Mouse (Mus musculus) stomach, postnatal 0 days (tissue): Measurements from ENCODE around the gene Spata31d1a. TPM values are rescaled to one million over a fixed set of nuclear protein-coding genes. Genes with fewer than 3 reads are reported as not detected.
"Not testable (repeated sequence)": the region's sequence is repeated elsewhere in the genome, so short reads cannot be mapped to it uniquely, and the experiment has no call there.

Source experiments
- ATAC-seq: fragments of 200-750 bp; cut with Nextera tagmentation; 2 replicates; pipeline ENCODE4 v1.8.0; 2017; ENCODE audit not compliant: low FRiP score, low TSS enrichment
- DNase-seq: peaks from one replicate; pipeline ENCODE4 v3.0.0-alpha.2; 2016; ENCODE audit warnings: low spot score
- H3K27ac ChIP-seq: fragments of 300-500 bp; sonication (generic); replicated peaks from 2 replicates; pipeline ENCODE4 v1.5.1; 2014; ENCODE audit warnings: mild to moderate bottlenecking, control low read depth
- H3K27me3 ChIP-seq: fragments of 300-500 bp; sonication (generic); 2 replicates; pipeline ENCODE4 v1.6.1; 2014; ENCODE audit warnings: low read length; ENCODE audit not compliant: control insufficient read depth, insufficient read depth
- H3K36me3 ChIP-seq: fragments of 300-500 bp; sonication (generic); 2 replicates; pipeline ENCODE4 v1.6.1; 2014; ENCODE audit warnings: low read length, mixed read lengths; ENCODE audit not compliant: control insufficient read depth, insufficient read depth
- H3K4me1 ChIP-seq: fragments of 300-500 bp; sonication (generic); replicated peaks from 2 replicates; pipeline ENCODE4 v1.6.1; 2014; ENCODE audit warnings: antibody characterized with exemption; ENCODE audit not compliant: control insufficient read depth, insufficient read depth
- H3K4me2 ChIP-seq: fragments of 300-500 bp; sonication (generic); replicated peaks from 2 replicates; pipeline ENCODE4 v1.6.1; 2014; ENCODE audit warnings: low read depth, mild to moderate bottlenecking, control low read depth, moderate library complexity
- H3K4me3 ChIP-seq: fragments of 300-500 bp; sonication (generic); 2 replicates; pipeline ENCODE4 v1.5.1; 2014; ENCODE audit warnings: low read depth, low read length, control low read depth
- H3K9ac ChIP-seq: fragments of 300-500 bp; sonication (generic); 2 replicates; pipeline ENCODE4 v1.6.1; 2014; ENCODE audit warnings: mild to moderate bottlenecking, low read length, control low read depth, mixed read lengths
- H3K9me3 ChIP-seq: fragments of 300-500 bp; sonication (generic); 2 replicates; pipeline ENCODE4 v1.6.1; 2016; ENCODE audit warnings: low read length; ENCODE audit not compliant: control insufficient read depth
- CTCF ChIP-seq: IDR thresholded peaks from 2 replicates; pipeline ENCODE4 v1.5.1; 2016; ENCODE audit warnings: antibody characterized with exemption, low read depth, mild to moderate bottlenecking, moderate library complexity
- EP300 ChIP-seq: optimal IDR thresholded peaks from 2 replicates; pipeline ENCODE3; 2016; ENCODE audit warnings: antibody characterized with exemption
- WGBS: fragments of 180-500 bp; shearing (Covaris S2); extraction: QIAGEN DNeasy Blood & Tissue Kit; methylation state at CpG from one replicate; pipeline ENCODE4 v1.1.7; 2014; 5-methylcytosine and 5-hydroxymethylcytosine counted together
- polyA plus RNA-seq: library from polyadenylated mRNA; unstranded; fragments of >200 nt; fragmentation: Nextera tagmentation; extraction: Ambion mirVana; gene quantifications from 2 replicates; pipeline ENCODE4 v1.2.1, GENCODE M21; 2015

The Spata31d1a gene
- polyA plus RNA-seq, 1 experiment from 2014 or later = not detected

DNA sequence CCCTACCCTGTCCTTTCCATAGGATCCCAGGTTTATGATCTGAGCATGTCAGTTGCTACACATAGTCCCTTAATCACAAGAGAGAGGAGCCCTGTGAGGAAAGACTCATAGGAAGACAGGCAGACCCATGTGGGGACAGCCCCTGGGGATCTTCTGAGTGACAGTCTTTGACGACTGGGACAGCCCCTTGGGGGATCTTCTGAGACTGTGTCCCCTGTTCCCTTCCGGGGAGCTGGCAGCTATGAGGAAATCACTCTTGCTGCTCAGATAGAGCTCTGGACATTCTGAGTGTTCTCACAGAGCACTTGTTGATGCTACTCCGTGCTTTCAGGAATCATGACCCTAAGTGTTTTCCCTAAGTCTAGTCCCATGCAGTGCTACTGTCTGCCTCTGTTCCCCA lies 3.6 kb upstream of the Spata31d1a start:
- TF ChIP-seq CTCF (no peak), EP300 (no peak)
- H3K27me3 ChIP-seq = no peaks in the 10 kb centered on the region
- H3K9me3 ChIP-seq = no peaks in the 10 kb centered on the region
- H3K4me2 ChIP-seq = no peak overlapping the region
- WGBS = 37% methylated on average over 3 of the region's 3 CpGs
- no peak overlapping the region for H3K27ac ChIP-seq
- DNase-seq (no peak), ATAC-seq (no peak)
- H3K4me1 ChIP-seq = no peaks in the 10 kb centered on the region
- no peak overlapping the region for H3K4me3 ChIP-seq
- H3K9ac ChIP-seq = no peak overlapping the region
- H3K36me3 ChIP-seq = no peaks in the 10 kb centered on the region

- not testable (repeated sequence) for H3K9ac ChIP-seq, DNase-seq, ATAC-seq, H3K4me1 ChIP-seq, H3K9me3 ChIP-seq, H3K4me3 ChIP-seq, H3K27me3 ChIP-seq, H3K36me3 ChIP-seq, H3K27ac ChIP-seq, H3K4me2 ChIP-seq
- WGBS = 55% methylated on average over 3 of the region's 3 CpGs
Measured at GRCm38 (mm10) chr13:59711984-59712383, 1.9 kb upstream of the Spata31d1a start, which contains the start of gene Spata31d1b. Gene Spata31d1b, plus strand, starts transcription at chr13:59712284.

GRCm38 (mm10) chr13:59704562-59704961 lies 5.6 kb downstream of the Spata31d1a start:
- H3K9ac ChIP-seq = no peak overlapping the region
- DNase-seq (no peak), ATAC-seq (no peak)
- no peaks in the 10 kb centered on the region for H3K4me1 ChIP-seq
- WGBS = 54% methylated on average over 12 of the region's 12 CpGs
- no peaks in the 10 kb centered on the region for H3K27me3 ChIP-seq
- H3K9me3 ChIP-seq = no peaks in the 10 kb centered on the region
- no peak overlapping the region for H3K27ac ChIP-seq
- H3K36me3 ChIP-seq = no peaks in the 10 kb centered on the region
- no peak overlapping the region for H3K4me3 ChIP-seq
- H3K4me2 ChIP-seq = no peak overlapping the region
- TF ChIP-seq CTCF = peak; percentile 46
- no peak for TF ChIP-seq EP300

GRCm38 (mm10) chr13:59703514-59703913 lies 6.6 kb downstream of the Spata31d1a start:
- no peak for TF ChIP-seq EP300
- no peak for TF ChIP-seq CTCF
- H3K27ac ChIP-seq = no peak overlapping the region
- no peaks in the 10 kb centered on the region for H3K9me3 ChIP-seq
- H3K4me1 ChIP-seq = no peaks in the 10 kb centered on the region
- H3K4me2 ChIP-seq = no peak overlapping the region
- H3K9ac ChIP-seq = no peak overlapping the region
- no peaks in the 10 kb centered on the region for H3K36me3 ChIP-seq
- no peak overlapping the region for H3K4me3 ChIP-seq
- ATAC-seq (no peak), DNase-seq (no peak)
- 86% methylated on average over 12 of the region's 12 CpGs for WGBS
- no peaks in the 10 kb centered on the region for H3K27me3 ChIP-seq

GRCm38 (mm10) chr13:59700137-59700536 lies 10.0 kb downstream of the Spata31d1a start:
- H3K36me3 ChIP-seq, H3K27me3 ChIP-seq, H3K4me1 ChIP-seq, DNase-seq, H3K9me3 ChIP-seq, H3K27ac ChIP-seq, H3K4me2 ChIP-seq, H3K4me3 ChIP-seq, H3K9ac ChIP-seq: not testable (repeated sequence)
- 38% methylated on average over 1 of the region's 1 CpGs for WGBS
- ATAC-seq = 0 out of 2 replicates have a peak, but pooled peaks have one; percentile 34

GRCm38 (mm10) chr13:59699131-59699530 lies 11.0 kb downstream of the Spata31d1a start:
- no peak for TF ChIP-seq EP300
- no peak for TF ChIP-seq CTCF
- no peaks in the 10 kb centered on the region for H3K4me1 ChIP-seq
- WGBS = 90% methylated on average over 8 of the region's 8 CpGs
- H3K4me2 ChIP-seq = no peak overlapping the region
- H3K9me3 ChIP-seq = no peaks in the 10 kb centered on the region
- H3K4me3 ChIP-seq = no peak overlapping the region
- no peaks in the 10 kb centered on the region for H3K27me3 ChIP-seq
- ATAC-seq = no peak
- no peaks in the 10 kb centered on the region for H3K36me3 ChIP-seq
- DNase-seq = no peak
- H3K27ac ChIP-seq = no peak overlapping the region
- no peak overlapping the region for H3K9ac ChIP-seq
